Mouse (Mus musculus): ENCODE data around the gene Plxna2. TPM values are rescaled to one million over a fixed set of nuclear protein-coding genes. Genes with fewer than 3 reads are reported as not detected.

Plxna2 gene
- polyA plus RNA-seq, 1 experiment from 2014 or later = 26.4 TPM

GRCm38 (mm10) chr1:194630498-194631056, 12.6 kb downstream of the Plxna2 start:
- H3K9ac ChIP-seq (ENCODE audit: low read length) = no peak overlapping the region
- H3K4me1 ChIP-seq (ENCODE audit: control insufficient read depth, insufficient read depth, low read length) = peaks cover 62% of the 10 kb centered on the region
- DNase-seq (ENCODE audit: low spot score) (no peak), ATAC-seq (ENCODE audit: insufficient read depth, low FRiP score, low TSS enrichment) (no peak)
- H3K27me3 ChIP-seq (ENCODE audit: control insufficient read depth, insufficient read depth, low read length) = no peaks in the 10 kb centered on the region
- no peak overlapping the region for H3K4me2 ChIP-seq (ENCODE audit: low read depth)
- 25% methylated on average over 1 of the region's 1 CpGs for WGBS
- no peaks in the 10 kb centered on the region for H3K36me3 ChIP-seq (ENCODE audit: control insufficient read depth, insufficient read depth, low read length)
- no peak overlapping the region for H3K4me3 ChIP-seq (ENCODE audit: low read depth, low read length)
- H3K27ac ChIP-seq (ENCODE audit: low read depth, low read length) = no peak overlapping the region
- no peaks in the 10 kb centered on the region for H3K9me3 ChIP-seq (ENCODE audit: control insufficient read depth, low read length)

GRCm38 (mm10) chr1:194631574-194631973, 13.6 kb downstream of the Plxna2 start:
- DNase-seq (ENCODE audit: low spot score) (no peak), ATAC-seq (ENCODE audit: insufficient read depth, low FRiP score, low TSS enrichment) (no peak)
- Histone ChIP-seq H3K27me3 (ENCODE audit: control insufficient read depth, insufficient read depth, low read length) (no peaks in the 10 kb centered on the region), H3K4me3 (ENCODE audit: low read depth, low read length) (no peak overlapping the region), H3K27ac (ENCODE audit: low read depth, low read length) (no peak overlapping the region), H3K36me3 (ENCODE audit: control insufficient read depth, insufficient read depth, low read length) (no peaks in the 10 kb centered on the region), H3K9me3 (ENCODE audit: control insufficient read depth, low read length) (no peaks in the 10 kb centered on the region), H3K4me2 (ENCODE audit: low read depth) (no peak overlapping the region), H3K9ac (ENCODE audit: low read length) (no peak overlapping the region), H3K4me1 (ENCODE audit: control insufficient read depth, insufficient read depth, low read length) (peaks cover 63% of the 10 kb centered on the region)
- 7% methylated on average over 1 of the region's 1 CpGs for WGBS

GRCm38 (mm10) chr1:194632029-194632428, 14.0 kb downstream of the Plxna2 start:
- H3K4me3 ChIP-seq (ENCODE audit: low read depth, low read length) = no peak overlapping the region
- H3K36me3 ChIP-seq (ENCODE audit: control insufficient read depth, insufficient read depth, low read length) = no peaks in the 10 kb centered on the region
- H3K4me2 ChIP-seq (ENCODE audit: low read depth) = no peak overlapping the region
- H3K9me3 ChIP-seq (ENCODE audit: control insufficient read depth, low read length) = no peaks in the 10 kb centered on the region
- WGBS = 97% methylated on average over 1 of the region's 1 CpGs
- H3K9ac ChIP-seq (ENCODE audit: low read length) = no peak overlapping the region
- ATAC-seq (ENCODE audit: insufficient read depth, low FRiP score, low TSS enrichment) (no peak), DNase-seq (ENCODE audit: low spot score) (no peak)
- no peaks in the 10 kb centered on the region for H3K27me3 ChIP-seq (ENCODE audit: control insufficient read depth, insufficient read depth, low read length)
- H3K4me1 ChIP-seq (ENCODE audit: control insufficient read depth, insufficient read depth, low read length) = peaks cover 61% of the 10 kb centered on the region
- no peak overlapping the region for H3K27ac ChIP-seq (ENCODE audit: low read depth, low read length)

GRCm38 (mm10) chr1:194635411-194635810, 17.4 kb downstream of the Plxna2 start:
- peaks cover 42% of the 10 kb centered on the region for H3K4me1 ChIP-seq (ENCODE audit: control insufficient read depth, insufficient read depth, low read length)
- no peak overlapping the region for H3K4me2 ChIP-seq (ENCODE audit: low read depth)
- H3K4me3 ChIP-seq (ENCODE audit: low read depth, low read length) = no peak overlapping the region
- DNase-seq (ENCODE audit: low spot score) = peak; percentile 59
- peak overlapping the region; percentile 72 for H3K27ac ChIP-seq (ENCODE audit: low read depth, low read length)
- no peak for ATAC-seq (ENCODE audit: insufficient read depth, low FRiP score, low TSS enrichment)
- no peaks in the 10 kb centered on the region for H3K36me3 ChIP-seq (ENCODE audit: control insufficient read depth, insufficient read depth, low read length)
- H3K27me3 ChIP-seq (ENCODE audit: control insufficient read depth, insufficient read depth, low read length) = no peaks in the 10 kb centered on the region
- WGBS = 9% methylated on average over 1 of the region's 1 CpGs
- H3K9ac ChIP-seq (ENCODE audit: low read length) = no peak overlapping the region
- H3K9me3 ChIP-seq (ENCODE audit: control insufficient read depth, low read length) = no peaks in the 10 kb centered on the region

- Histone ChIP-seq H3K4me1 (ENCODE audit: control insufficient read depth, insufficient read depth, low read length) (peaks cover 39% of the 10 kb centered on the region), H3K4me2 (ENCODE audit: low read depth) (no peak overlapping the region), H3K27ac (ENCODE audit: low read depth, low read length) (peak overlapping the region; percentile 72), H3K27me3 (ENCODE audit: control insufficient read depth, insufficient read depth, low read length) (no peaks in the 10 kb centered on the region), H3K36me3 (ENCODE audit: control insufficient read depth, insufficient read depth, low read length) (no peaks in the 10 kb centered on the region), H3K9me3 (ENCODE audit: control insufficient read depth, low read length) (no peaks in the 10 kb centered on the region), H3K9ac (ENCODE audit: low read length) (no peak overlapping the region), H3K4me3 (ENCODE audit: low read depth, low read length) (no peak overlapping the region)
- WGBS = 44% methylated on average over 3 of the region's 3 CpGs
- DNase-seq (ENCODE audit: low spot score) (no peak), ATAC-seq (ENCODE audit: insufficient read depth, low FRiP score, low TSS enrichment) (no peak)
Measured at GRCm38 (mm10) chr1:194635942-194636341, 17.9 kb downstream of the Plxna2 start.

- no peak overlapping the region for H3K27ac ChIP-seq (ENCODE audit: low read depth, low read length)
- H3K4me2 ChIP-seq (ENCODE audit: low read depth) = no peak overlapping the region
- H3K4me1 ChIP-seq (ENCODE audit: control insufficient read depth, insufficient read depth, low read length) = peaks cover 36% of the 10 kb centered on the region
- ATAC-seq (ENCODE audit: insufficient read depth, low FRiP score, low TSS enrichment) (peak; percentile 45), DNase-seq (ENCODE audit: low spot score) (no peak)
- WGBS = 15% methylated on average over 5 of the region's 5 CpGs
- H3K4me3 ChIP-seq (ENCODE audit: low read depth, low read length) = no peak overlapping the region
- no peaks in the 10 kb centered on the region for H3K27me3 ChIP-seq (ENCODE audit: control insufficient read depth, insufficient read depth, low read length)
- no peak overlapping the region for H3K9ac ChIP-seq (ENCODE audit: low read length)
- no peaks in the 10 kb centered on the region for H3K36me3 ChIP-seq (ENCODE audit: control insufficient read depth, insufficient read depth, low read length)
- no peaks in the 10 kb centered on the region for H3K9me3 ChIP-seq (ENCODE audit: control insufficient read depth, low read length)
Measured at GRCm38 (mm10) chr1:194637391-194638304, 19.6 kb downstream of the Plxna2 start.

GRCm38 (mm10) chr1:194641601-194642301, 23.7 kb downstream of the Plxna2 start:
- Histone ChIP-seq H3K9me3 (ENCODE audit: control insufficient read depth, low read length) (no peaks in the 10 kb centered on the region), H3K9ac (ENCODE audit: low read length) (no peak overlapping the region), H3K36me3 (ENCODE audit: control insufficient read depth, insufficient read depth, low read length) (0 out of 2 replicates have a peak, but pooled peaks cover 2% of the 10 kb centered on the region), H3K4me1 (ENCODE audit: control insufficient read depth, insufficient read depth, low read length) (peaks cover 12% of the 10 kb centered on the region), H3K27me3 (ENCODE audit: control insufficient read depth, insufficient read depth, low read length) (no peaks in the 10 kb centered on the region), H3K4me3 (ENCODE audit: low read depth, low read length) (no peak overlapping the region), H3K27ac (ENCODE audit: low read depth, low read length) (no peak overlapping the region), H3K4me2 (ENCODE audit: low read depth) (no peak overlapping the region)
- 71% methylated on average over 5 of the region's 5 CpGs for WGBS
- DNase-seq (ENCODE audit: low spot score) (no peak), ATAC-seq (ENCODE audit: insufficient read depth, low FRiP score, low TSS enrichment) (no peak)

GRCm38 (mm10) chr1:194642302-194642787, 24.3 kb downstream of the Plxna2 start:
- 69% methylated on average over 1 of the region's 1 CpGs for WGBS
- no peaks in the 10 kb centered on the region for H3K9me3 ChIP-seq (ENCODE audit: control insufficient read depth, low read length)
- H3K27me3 ChIP-seq (ENCODE audit: control insufficient read depth, insufficient read depth, low read length) = no peaks in the 10 kb centered on the region
- H3K27ac ChIP-seq (ENCODE audit: low read depth, low read length) = no peak overlapping the region
- no peak for ATAC-seq (ENCODE audit: insufficient read depth, low FRiP score, low TSS enrichment)
- no peak overlapping the region for H3K9ac ChIP-seq (ENCODE audit: low read length)
- no peak overlapping the region for H3K4me2 ChIP-seq (ENCODE audit: low read depth)
- DNase-seq (ENCODE audit: low spot score) = no peak
- H3K4me3 ChIP-seq (ENCODE audit: low read depth, low read length) = no peak overlapping the region
- H3K4me1 ChIP-seq (ENCODE audit: control insufficient read depth, insufficient read depth, low read length) = peaks cover 8% of the 10 kb centered on the region; the same call in 1 of the 2 replicates
- H3K36me3 ChIP-seq (ENCODE audit: control insufficient read depth, insufficient read depth, low read length) = 0 out of 2 replicates have a peak, but pooled peaks cover 2% of the 10 kb centered on the region
